Mouse (Mus musculus) embryonic stem cell, embryonic (primary cell): ENCODE results near the gene Ppfibp1.

Experiments
- CTCF ChIA-PET, 4 experiments: fragments of 300-600 bp in 2 of 4; fragments of 350-600 bp in 2 of 4; sonication (Branson Sonifier 250); formaldehyde crosslinking; loops; one replicate each; lab custom pipeline; 2022; ENCODE audit warnings: inconsistent platforms in 2 of 4; lab: Charles Lee
- POLR2A ChIA-PET, 4 experiments: fragments of 300-600 bp in 2 of 4; fragments of 350-600 bp in 2 of 4; sonication (Branson Sonifier 250); formaldehyde crosslinking; loops; one replicate each; lab custom pipeline; 2022; ENCODE audit warnings: antibody characterized with exemption in 4 of 4, inconsistent platforms in 1 of 4; lab: Charles Lee

Ppfibp1 gene

DNA sequence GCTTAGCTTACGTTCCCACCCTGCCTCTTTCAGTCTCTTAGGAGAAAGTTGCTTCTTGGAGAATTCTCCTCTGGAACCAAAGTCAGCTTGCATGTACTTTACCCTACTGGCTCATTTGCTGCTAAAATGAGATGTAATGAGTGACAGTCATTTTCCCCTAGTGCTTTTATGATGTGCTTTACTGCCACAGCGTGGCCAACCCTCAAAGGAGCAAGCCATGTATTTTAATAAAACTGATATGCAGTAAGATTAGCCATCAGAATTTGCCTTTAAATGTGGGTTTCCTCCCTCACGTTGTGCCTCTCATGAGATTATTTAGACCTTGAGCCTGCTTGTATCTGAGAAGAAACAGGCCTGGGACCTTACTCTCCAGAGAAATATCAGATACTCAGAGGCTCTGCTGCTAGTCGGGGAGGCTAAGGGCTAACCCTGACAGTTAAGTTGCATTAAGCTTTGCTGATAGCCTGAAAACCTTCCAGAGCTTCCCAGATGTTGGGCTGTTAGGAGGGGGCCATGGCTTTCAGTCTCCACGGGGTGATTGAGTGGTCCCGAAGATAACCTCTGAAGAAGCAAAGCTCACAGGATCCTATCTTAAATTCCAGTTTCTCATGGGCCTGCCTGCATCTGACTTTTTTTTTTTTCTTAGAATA, 73.7 kb downstream of the Ppfibp1 start:
- POLR2A ChIA-PET, result interaction anchor here in 1 of 4 experiments (1.8 kb wide), 1 partner anchor 12 kb away, joined by 4 read pairs; no protein-coding TSS in a partner anchor

DNA sequence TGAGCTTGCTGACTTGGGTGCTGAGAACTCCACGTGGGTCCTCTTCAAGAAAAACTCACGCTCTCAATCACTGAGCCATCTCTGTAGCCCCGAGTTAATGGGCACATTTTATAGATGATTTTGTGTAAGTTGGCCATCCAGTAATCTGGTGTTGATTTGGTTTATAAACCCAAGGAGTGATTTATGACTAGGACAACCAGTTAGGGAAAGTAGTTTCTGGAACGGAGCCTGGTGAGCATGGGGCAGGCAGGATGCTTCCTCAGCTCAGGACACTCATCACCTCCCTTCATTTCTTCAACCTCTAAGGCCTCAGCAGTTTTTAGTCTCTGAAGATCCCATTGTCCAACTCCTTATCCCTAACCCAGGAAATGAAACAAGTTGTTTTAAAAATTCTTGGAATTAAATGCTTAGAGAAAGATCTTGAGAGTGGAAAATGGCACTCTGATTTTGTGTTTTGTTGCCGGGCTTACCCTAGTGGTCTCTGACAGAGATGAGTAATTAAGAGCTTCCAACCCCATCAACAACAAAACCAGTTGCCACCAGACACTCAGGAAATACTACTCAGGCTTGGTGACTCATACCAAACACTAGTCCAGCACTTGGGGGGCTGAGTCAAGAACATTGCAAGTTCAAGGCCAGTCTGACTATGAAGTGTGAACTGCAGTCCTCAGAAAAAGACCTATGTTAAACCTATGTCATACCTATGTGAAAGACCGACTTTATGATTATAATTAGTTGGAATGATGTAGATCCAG, 75.3 kb downstream of the Ppfibp1 start:
- ChIA-PET POLR2A (interaction anchor here in 2 of 4 experiments (1.8 to 2.2 kb wide), 2 partner anchors 11 to 75 kb away, joined by 4 to 6 read pairs; partner anchors contain the start of gene Ppfibp1 (in 1 of the 2)), CTCF (interaction anchor here in 2 of 4 experiments (1.4 to 1.8 kb wide), 2 partner anchors 30 to 139 kb away, joined by 4 to 5 read pairs; no protein-coding TSS in a partner anchor)

More for the DNA sequence above, 73.7 kb downstream of the Ppfibp1 start:
- CTCF ChIA-PET, result interaction anchor here in 1 of 4 experiments (0.6 kb wide), 1 partner anchor 126 kb away, joined by 4 read pairs; no protein-coding TSS in a partner anchor

DNA sequence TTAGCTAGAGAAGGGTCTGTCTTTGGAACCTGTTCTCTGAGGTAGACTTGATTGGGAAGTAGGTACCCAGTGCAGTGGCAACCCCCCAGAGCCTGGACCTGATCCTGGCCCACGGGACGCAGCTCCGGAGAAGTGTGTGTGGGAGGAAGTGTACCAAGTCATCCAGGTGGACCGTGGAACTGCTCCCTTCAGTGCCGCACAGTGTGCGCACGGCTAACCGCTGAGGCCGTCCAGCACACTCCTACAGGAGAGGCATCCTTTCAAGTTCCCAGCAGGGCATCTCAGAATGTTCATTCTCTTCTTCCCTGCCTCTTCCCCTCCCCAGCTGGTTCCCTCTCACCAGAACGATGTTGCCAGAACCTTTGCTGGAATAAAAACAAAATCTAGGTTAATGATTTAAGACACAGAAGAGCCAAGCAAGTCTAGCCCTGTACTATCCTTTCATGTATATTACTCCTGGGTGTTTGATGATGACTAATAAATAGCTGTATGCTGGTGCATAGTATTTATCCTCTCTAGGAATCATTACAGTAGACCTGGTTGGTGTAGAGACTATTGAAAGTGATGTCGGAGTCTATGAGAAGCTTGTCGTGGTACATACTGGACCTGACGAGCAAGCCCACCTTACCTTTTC, 77.0 kb downstream of the Ppfibp1 start:
- ChIA-PET CTCF (interaction anchor here in 3 of 4 experiments (0.6 to 1.9 kb wide), 4 partner anchors 14 to 104 kb away, joined by 3 to 5 read pairs (median 4); no protein-coding TSS in a partner anchor), POLR2A (interaction anchor here in 3 of 4 experiments (0.6 to 2.2 kb wide), 5 partner anchors 9 to 582 kb away, joined by 3 to 6 read pairs (median 4); partner anchors contain the start of gene Ppfibp1 (in 2 of the 3))

DNA sequence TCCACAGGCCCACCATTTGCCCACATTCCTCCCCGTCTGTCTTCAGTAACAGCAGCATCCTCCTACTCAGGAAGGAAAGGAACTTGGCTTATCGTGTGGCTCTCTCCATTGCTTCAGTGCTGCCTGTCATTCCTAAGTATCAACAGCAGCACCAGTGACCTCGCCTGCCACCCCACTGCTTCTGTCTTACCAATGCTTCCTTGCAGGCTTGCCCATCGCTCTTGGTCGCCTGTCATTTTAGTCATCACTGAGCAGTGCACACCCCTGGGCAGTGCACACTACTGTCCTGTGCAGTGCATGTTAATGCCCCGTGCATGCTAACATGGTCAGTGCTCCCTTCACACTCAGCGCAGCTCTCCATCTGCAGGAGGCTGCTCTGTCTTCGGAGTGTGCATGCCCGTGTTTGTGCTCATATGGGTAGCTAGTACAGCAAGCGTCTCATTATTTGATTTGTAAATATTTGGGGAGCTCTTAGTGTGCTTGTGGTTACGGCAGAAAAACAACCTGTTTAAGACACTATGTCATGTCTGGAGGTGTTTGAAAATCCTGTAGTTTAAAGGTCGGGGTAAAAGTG, 78.2 kb downstream of the Ppfibp1 start:
- ChIA-PET POLR2A (no interaction called here), CTCF (interaction anchor here in 2 of 4 experiments (1.2 to 1.9 kb wide), 3 partner anchors 9 to 12 kb away, joined by 3 to 4 read pairs (median 4); no protein-coding TSS in a partner anchor)

DNA sequence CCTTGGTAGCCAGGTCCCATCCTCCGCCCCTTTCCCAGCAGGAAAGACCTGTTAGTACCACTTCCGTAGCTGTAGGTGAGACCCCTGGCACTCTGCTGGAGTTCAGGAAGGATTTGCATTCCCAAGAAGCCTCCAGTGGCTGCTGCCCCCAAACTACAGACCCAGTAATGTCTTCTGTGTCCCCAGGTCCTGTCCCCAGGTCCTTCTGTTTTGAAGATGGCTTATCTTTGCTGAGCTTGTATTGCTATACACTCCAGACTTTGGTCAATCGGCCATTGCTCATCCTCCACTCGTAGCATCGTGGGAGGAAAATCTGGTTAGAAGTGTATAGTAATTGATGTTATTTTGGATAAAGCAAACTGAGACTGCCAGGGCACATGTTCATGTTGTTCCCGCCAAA, 79.5 kb downstream of the Ppfibp1 start:
- POLR2A ChIA-PET, result no interaction called here
- CTCF ChIA-PET, result interaction anchor here in 2 of 4 experiments (0.6 to 0.7 kb wide), 2 partner anchors 27 to 468 kb away, joined by 3 to 5 read pairs; no protein-coding TSS in a partner anchor

DNA sequence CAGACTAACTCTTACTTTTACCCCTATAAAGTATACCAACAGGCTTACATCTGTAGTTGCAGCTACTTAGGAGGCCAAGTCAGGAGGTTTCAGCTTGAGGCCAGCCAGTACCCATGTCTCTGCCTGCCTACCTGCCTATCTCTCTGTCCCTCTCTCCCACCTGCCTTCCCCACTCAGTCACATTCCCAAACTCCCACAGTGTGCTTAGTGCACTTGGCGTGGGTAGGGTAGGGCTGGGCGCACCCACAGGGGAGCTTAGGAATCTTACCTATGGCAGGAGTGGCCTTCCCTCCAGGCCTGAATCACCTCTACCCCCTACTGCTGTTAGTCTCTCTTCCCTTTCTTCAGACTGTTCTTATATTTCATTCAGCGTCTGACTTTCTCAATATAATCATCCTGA, 82.5 kb downstream of the Ppfibp1 start:
- POLR2A ChIA-PET, result interaction anchor here in 1 of 4 experiments (0.9 to 1.5 kb wide), 3 partner anchors 9 to 43 kb away, joined by 3 to 4 read pairs (median 3); no protein-coding TSS in a partner anchor
- CTCF ChIA-PET, result interaction anchor here in 3 of 4 experiments (0.6 to 1.5 kb wide), 3 partner anchors 8 to 10 kb away, joined by 3 to 4 read pairs (median 3); no protein-coding TSS in a partner anchor

DNA sequence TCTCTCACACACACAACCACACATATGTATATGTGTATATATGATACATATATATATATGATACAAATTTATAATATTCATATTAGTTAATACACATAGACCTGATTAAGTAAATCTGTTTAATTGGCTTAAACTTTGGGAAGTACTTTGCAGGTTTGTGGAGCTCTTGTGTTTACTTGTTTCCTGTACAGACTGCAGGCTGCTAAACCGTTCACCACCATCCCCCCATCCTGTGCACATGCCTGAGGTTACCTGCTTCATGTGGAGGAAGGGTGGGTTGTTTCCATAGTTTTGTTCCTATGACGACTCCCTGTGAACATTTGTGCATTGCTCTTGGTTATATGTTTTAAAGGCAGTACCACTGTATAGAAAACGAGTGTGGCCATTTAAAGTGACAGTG, 83.1 kb downstream of the Ppfibp1 start:
- ChIA-PET CTCF (interaction anchor here in 2 of 4 experiments (0.6 to 1.5 kb wide), 2 partner anchors 7 to 9 kb away, joined by 3 to 4 read pairs; no protein-coding TSS in a partner anchor), POLR2A (interaction anchor here in 1 of 4 experiments (0.9 to 1.5 kb wide), 3 partner anchors 9 to 44 kb away, joined by 3 to 4 read pairs (median 3); no protein-coding TSS in a partner anchor)

DNA sequence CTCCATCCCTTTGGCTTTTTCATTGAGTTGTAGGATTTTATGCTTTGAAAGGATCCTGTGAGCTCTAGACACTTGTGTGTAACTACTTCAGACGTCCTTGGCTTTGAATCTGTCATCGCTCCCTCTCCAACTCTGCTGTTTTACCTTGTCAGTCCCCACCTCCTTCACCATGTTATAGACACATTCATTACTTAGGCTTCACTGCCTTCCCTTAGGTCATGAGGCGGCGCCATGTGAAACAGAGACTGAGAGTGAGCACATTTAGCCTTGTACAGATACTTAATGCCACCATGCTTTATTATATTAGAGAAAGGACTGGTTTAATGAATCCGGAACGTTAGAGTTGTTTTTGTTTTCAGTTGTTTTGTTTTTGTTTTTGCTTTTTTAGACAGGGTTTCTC, 83.7 kb downstream of the Ppfibp1 start:
- CTCF ChIA-PET, result no interaction called here
- POLR2A ChIA-PET, result interaction anchor here in 2 of 4 experiments (0.7 to 1.5 kb wide), 3 partner anchors 8 to 562 kb away, joined by 3 to 4 read pairs (median 3); no protein-coding TSS in a partner anchor

DNA sequence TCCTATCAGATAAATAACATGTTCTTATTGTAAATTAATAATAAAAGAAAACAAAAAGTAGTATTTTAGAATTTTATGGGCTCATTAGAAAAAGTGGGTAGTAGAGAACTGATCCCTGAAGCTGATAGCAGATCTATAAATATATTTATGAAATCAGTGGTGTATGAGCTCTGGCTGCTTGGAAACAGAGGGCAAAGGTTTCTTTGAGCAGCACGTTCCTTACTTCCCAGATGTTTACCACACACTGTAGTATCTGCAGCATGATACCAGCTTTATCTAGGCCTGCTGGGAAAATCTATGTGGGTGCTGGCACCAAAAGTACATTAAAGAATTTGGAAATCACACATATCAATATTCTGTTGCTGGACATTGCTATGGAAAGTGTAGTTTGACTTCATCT, 84.5 kb downstream of the Ppfibp1 start:
- POLR2A ChIA-PET, result no interaction called here
- CTCF ChIA-PET, result no interaction called here

DNA sequence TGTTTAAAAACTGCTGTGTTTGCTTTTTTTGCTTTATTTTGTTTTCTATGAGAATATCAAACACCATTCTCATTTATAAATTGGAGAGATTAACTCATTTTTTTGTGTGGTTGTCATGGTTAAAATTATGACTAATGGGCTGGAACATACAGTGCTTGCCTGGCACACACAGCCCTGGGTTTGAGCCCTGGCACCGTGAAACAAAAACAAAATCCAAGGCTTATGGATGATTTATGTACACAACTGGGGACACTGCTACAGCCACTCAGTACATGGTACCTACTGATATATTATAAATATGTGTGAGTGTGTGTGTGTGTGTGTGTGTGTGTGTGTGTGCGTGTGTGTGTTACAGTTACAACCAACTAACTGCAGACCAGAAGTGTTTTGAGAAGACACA, 85.1 kb downstream of the Ppfibp1 start:
- CTCF ChIA-PET, result interaction anchor here in 2 of 4 experiments (0.6 kb wide), 2 partner anchors 16 to 213 kb away, joined by 3 to 4 read pairs; no protein-coding TSS in a partner anchor
- POLR2A ChIA-PET, result interaction anchor here in 2 of 4 experiments (0.6 to 1.6 kb wide), 4 partner anchors 8 to 903 kb away, joined by 3 to 4 read pairs (median 4); partner anchors contain the start of gene Stk38l (in 1 of the 2)

DNA sequence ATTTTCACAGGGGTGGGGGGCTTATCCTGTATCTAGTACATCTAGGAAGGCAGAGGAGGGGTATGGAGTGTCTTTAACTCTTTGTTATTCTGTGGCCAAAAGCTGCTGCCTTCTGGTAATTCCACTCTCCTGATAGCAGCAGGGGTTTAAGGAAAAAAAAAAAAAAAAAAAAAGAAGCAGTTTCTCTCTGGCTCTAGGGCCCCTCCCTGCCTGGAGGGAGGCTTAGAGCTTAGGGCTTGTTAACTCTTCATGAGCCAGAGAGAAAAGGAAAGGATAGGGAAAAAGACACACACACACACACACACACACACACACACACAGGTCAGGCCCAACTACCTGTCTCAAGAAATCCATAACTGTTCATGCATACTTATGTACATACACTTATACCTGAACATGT, 85.5 kb downstream of the Ppfibp1 start:
- ChIA-PET POLR2A (interaction anchor here in 2 of 4 experiments (0.6 to 1.6 kb wide), 6 partner anchors 9 to 903 kb away, joined by 3 to 7 read pairs (median 4); partner anchors contain the start of gene Stk38l (in 1 of the 2)), CTCF (interaction anchor here in 3 of 4 experiments (0.6 kb wide), 3 partner anchors 15 to 213 kb away, joined by 3 to 4 read pairs (median 3); no protein-coding TSS in a partner anchor)

DNA sequence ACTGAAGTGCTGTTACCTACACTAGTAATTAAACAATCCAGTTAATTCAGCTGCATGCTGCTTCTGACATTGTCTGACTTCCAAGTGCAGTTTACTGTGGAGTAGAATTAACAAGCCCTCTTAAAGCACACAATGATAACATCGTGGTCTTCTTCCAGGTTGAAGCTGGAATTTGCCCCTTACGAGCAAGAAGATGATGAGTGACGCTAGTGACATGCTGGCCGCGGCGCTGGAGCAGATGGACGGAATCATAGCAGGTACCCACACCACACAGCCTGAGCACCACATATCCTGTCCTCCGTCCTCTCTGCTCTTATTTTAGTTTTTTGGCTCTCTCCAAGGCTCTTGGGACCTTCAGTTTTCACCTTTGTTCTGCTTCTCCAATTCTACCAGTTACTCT, 88.2 kb downstream of the Ppfibp1 start:
- ChIA-PET POLR2A (interaction anchor here in 1 of 4 experiments (0.6 kb wide), 1 partner anchor 62 kb away, joined by 3 read pairs; no protein-coding TSS in a partner anchor), CTCF (no interaction called here)

DNA sequence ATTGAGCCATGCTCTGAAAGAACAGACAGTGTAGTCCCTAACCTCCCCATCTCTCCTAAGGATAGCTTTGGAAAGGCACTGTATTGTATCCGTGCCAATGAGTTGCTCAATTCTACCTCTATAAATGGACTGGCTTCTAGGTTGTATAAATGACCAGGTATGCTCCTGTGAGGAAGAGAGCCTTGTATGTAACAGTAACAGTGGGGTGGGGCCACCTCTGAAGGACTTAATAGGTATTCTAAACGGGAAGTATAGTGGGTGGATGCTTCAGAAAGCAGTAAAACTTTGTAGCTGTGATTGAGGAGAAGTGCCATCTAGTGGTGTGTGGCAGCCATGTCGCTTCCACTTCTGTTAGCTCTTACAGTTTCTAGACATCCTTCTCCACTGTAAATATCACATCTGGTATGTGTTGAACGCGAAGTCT, 90.4 kb downstream of the Ppfibp1 start:
- CTCF ChIA-PET, result interaction anchor here (0.6 to 2.7 kb wide), 16 partner anchors 8 to 153 kb away, joined by 3 to 19 read pairs (median 4); partner anchors contain the start of gene Ppfibp1 (in 1 of the 4)
- POLR2A ChIA-PET, result interaction anchor here in 2 of 4 experiments (0.7 to 0.9 kb wide), 3 partner anchors 9 to 145 kb away, joined by 3 read pairs; no protein-coding TSS in a partner anchor

DNA sequence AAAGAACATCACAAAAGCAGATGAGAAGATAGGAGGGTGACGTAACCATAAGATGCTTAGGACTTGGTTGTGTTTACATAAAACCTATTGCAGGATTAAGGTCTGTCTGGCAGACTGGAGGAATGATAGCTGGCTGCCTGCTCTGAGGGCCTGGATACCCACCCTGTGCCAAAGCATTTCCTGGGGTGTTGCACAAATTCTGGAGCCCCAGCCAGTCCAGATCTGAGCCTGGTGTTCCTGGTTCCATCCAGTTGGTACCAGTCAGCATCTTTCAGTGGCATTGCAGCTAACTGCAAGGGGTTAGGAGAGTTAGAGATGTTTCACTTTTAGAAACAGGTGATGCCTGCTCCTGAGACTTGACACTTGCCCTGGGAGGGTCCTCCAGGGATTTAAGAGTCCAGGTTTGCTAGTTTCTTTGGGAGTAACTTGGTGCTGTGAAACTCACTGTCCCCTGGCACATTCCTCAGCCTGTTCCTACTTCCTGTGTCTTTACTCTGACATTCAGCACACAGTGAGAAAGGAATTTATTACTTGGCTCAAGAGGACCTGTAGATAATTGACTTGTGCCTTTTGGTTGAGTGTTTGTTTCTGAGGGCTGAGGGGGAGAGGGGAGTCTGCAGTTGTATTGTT, 90.9 kb downstream of the Ppfibp1 start:
- POLR2A ChIA-PET, result interaction anchor here in 2 of 4 experiments (0.7 to 0.9 kb wide), 3 partner anchors 10 to 146 kb away, joined by 3 read pairs; no protein-coding TSS in a partner anchor
- CTCF ChIA-PET, result interaction anchor here (0.5 to 2.7 kb wide), 17 partner anchors 9 to 154 kb away, joined by 3 to 19 read pairs (median 4); partner anchors contain the start of gene Ppfibp1 (in 1 of the 4)

DNA sequence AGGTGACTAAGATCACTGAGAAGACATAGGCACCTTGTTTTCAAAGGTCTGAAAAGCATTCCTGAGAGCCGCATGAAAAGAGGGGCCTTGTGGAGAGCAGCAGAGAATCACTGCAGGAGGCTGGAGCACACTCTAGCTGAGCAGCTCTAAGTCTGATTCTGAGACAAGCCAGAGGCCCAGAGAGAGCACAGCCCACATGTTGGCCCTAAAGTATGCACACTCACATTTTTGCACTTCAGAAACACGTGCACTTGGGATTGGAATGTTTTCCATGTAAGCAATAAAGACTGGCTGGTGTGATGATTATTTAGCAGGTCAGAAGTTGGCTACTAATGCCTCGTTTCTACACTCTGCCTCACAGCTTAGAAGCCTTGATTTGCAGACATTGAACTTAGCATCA, 91.7 kb downstream of the Ppfibp1 start:
- CTCF ChIA-PET, result interaction anchor here in 2 of 4 experiments (0.6 to 2.7 kb wide), 3 partner anchors 14 to 260 kb away, joined by 3 to 14 read pairs (median 6); no protein-coding TSS in a partner anchor

DNA sequence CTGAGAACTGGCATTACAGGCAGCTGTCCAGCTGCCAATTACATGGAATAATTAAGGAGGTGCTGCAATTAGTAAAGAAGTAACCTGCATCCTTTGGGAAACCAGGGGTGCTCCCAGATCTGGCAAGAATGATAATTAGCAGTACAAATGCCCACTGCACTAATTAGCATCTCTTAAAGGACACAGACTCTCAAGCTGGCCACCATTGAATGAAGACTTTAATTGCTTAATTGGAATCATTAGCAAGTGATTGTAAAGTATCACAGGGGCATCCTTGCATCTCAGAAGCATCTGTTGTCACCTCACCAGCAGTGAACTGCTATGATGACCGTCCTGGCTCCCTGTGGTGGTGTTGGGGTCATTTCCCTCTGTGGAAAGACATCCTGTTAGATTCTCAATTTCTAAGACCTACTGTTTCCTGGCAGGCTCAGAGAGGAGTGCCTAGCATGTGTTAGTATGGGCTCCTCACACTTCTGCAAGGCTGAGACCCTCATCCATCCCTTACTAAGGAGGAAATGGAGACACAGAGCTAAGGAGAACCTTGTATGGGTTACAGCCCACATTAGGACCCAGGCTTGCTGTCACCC, 93.1 kb downstream of the Ppfibp1 start:
- CTCF ChIA-PET, result interaction anchor here in 2 of 4 experiments (0.8 to 1.3 kb wide), 2 partner anchors 13 kb away, joined by 3 to 6 read pairs; no protein-coding TSS in a partner anchor
- POLR2A ChIA-PET, result interaction anchor here in 1 of 4 experiments (1.1 kb wide), 1 partner anchor 13 kb away, joined by 3 read pairs; no protein-coding TSS in a partner anchor

More for the DNA sequence above, 91.7 kb downstream of the Ppfibp1 start:
- POLR2A ChIA-PET, result interaction anchor here in 1 of 4 experiments (0.8 kb wide), 1 partner anchor 9 kb away, joined by 4 read pairs; no protein-coding TSS in a partner anchor
